Mouse (Mus musculus) liver, embryonic 13.5 days (tissue): ENCODE measurements around the gene H60b. TPM values are rescaled to one million over a fixed set of nuclear protein-coding genes. Genes with fewer than 3 reads are reported as not detected.
"Not testable (repeated sequence)": the region's sequence is repeated elsewhere in the genome, so short reads cannot be mapped to it uniquely, and the experiment has no call there.

Experiments
- ATAC-seq: fragments of 200-750 bp; cut with Nextera tagmentation; 2 replicates; pipeline ENCODE4 v1.8.0; 2017; ENCODE audit warnings: low read depth, mild to moderate bottlenecking, moderate number of reproducible peaks, moderate library complexity
- DNase-seq: peaks from one replicate; pipeline ENCODE4 v3.0.0; 2022
- H3K27ac ChIP-seq: fragments of 300-500 bp; sonication (generic); 2 replicates; pipeline ENCODE4 v1.5.1; 2015; ENCODE audit warnings: moderate library complexity, mild to moderate bottlenecking, inconsistent platforms
- H3K27me3 ChIP-seq: fragments of 300-500 bp; sonication (generic); 2 replicates; pipeline ENCODE4 v1.6.1; 2015; ENCODE audit warnings: mild to moderate bottlenecking, inconsistent platforms
- H3K36me3 ChIP-seq: fragments of 300-500 bp; sonication (generic); 2 replicates; pipeline ENCODE4 v1.6.1; 2015; ENCODE audit warnings: mild to moderate bottlenecking, inconsistent platforms
- H3K4me1 ChIP-seq: fragments of 300-500 bp; sonication (generic); replicated peaks from 2 replicates; pipeline ENCODE4 v1.6.1; 2015; ENCODE audit warnings: inconsistent platforms
- H3K4me2 ChIP-seq: fragments of 300-500 bp; sonication (generic); 2 replicates; pipeline ENCODE4 v1.6.1; 2015; ENCODE audit warnings: inconsistent platforms, mild to moderate bottlenecking, moderate library complexity
- H3K4me3 ChIP-seq: fragments of 300-500 bp; sonication (generic); replicated peaks from 2 replicates; pipeline ENCODE4 v1.5.1; 2015; ENCODE audit warnings: mild to moderate bottlenecking, inconsistent platforms
- H3K9ac ChIP-seq: fragments of 300-500 bp; sonication (generic); 2 replicates; pipeline ENCODE4 v1.6.1; 2015; ENCODE audit warnings: mild to moderate bottlenecking, inconsistent platforms
- H3K9me3 ChIP-seq: fragments of 300-500 bp; sonication (generic); replicated peaks from 2 replicates; pipeline ENCODE4 v1.6.1; 2016; ENCODE audit warnings: inconsistent platforms
- WGBS: fragments of 180-500 bp; shearing (Covaris S2); methylation state at CpG from one replicate; pipeline ENCODE4 v1.1.7; 2015; ENCODE audit not compliant: insufficient replicate concordance; 5-methylcytosine and 5-hydroxymethylcytosine counted together
- polyA plus RNA-seq: library from polyadenylated mRNA; unstranded; fragments of >200 nt; fragmentation: Nextera tagmentation; extraction: Ambion mirVana; gene quantifications from 2 replicates; pipeline ENCODE4 v1.2.1, GENCODE M21; 2015

Gene H60b
- polyA plus RNA-seq, 1 experiment from 2014 or later = 0.12 TPM

- not testable (repeated sequence) for H3K36me3 ChIP-seq, DNase-seq, H3K4me3 ChIP-seq, H3K27ac ChIP-seq, H3K4me1 ChIP-seq, H3K4me2 ChIP-seq, H3K9ac ChIP-seq, H3K9me3 ChIP-seq, ATAC-seq
- H3K27me3 ChIP-seq = peaks cover 87% of the 10 kb centered on the region
- WGBS = 5% methylated on average over 11 of the region's 11 CpGs
These were observed 6.3 kb upstream of the H60b start for GRCm38 (mm10) chr10:22151863-22152640.

- WGBS = 11% methylated on average over 7 of the region's 7 CpGs
- peaks cover 95% of the 10 kb centered on the region for H3K27me3 ChIP-seq
- not testable (repeated sequence) for ATAC-seq
These were observed 5.2 kb upstream of the H60b start for GRCm38 (mm10) chr10:22153147-22153690.

GRCm38 (mm10) chr10:22154127-22154526 is 4.3 kb upstream of the H60b start:
- under 1% methylated on average over 38 of the region's 38 CpGs for WGBS
- not testable (repeated sequence) for DNase-seq, ATAC-seq, H3K36me3 ChIP-seq, H3K4me1 ChIP-seq, H3K27ac ChIP-seq, H3K9me3 ChIP-seq, H3K9ac ChIP-seq
- H3K4me2 ChIP-seq = 0 out of 2 replicates have a peak overlapping the region, but pooled peaks have one; percentile 29
- H3K4me3 ChIP-seq = peak overlapping the region; percentile 18; the same call in 1 of the 2 replicates
- H3K27me3 ChIP-seq = peaks cover 95% of the 10 kb centered on the region

More at GRCm38 (mm10) chr10:22153147-22153690, 5.2 kb upstream of the H60b start:
- not testable (repeated sequence) for H3K4me1 ChIP-seq, DNase-seq, H3K4me3 ChIP-seq, H3K4me2 ChIP-seq, H3K27ac ChIP-seq, H3K9me3 ChIP-seq, H3K9ac ChIP-seq, H3K36me3 ChIP-seq

- Histone ChIP-seq H3K36me3 (no peaks in the 10 kb centered on the region), H3K4me3 (no peak overlapping the region), H3K27ac (no peak overlapping the region), H3K9ac (no peak overlapping the region), H3K4me1 (peaks cover 2% of the 10 kb centered on the region; the same call in 1 of the 2 replicates), H3K4me2 (no peak overlapping the region), H3K27me3 (peaks cover 95% of the 10 kb centered on the region), H3K9me3 (no peaks in the 10 kb centered on the region)
- ATAC-seq = no peak
- WGBS = 20% methylated on average over 3 of the region's 3 CpGs
- no peak for DNase-seq
These were observed 3.3 kb upstream of the H60b start for GRCm38 (mm10) chr10:22154871-22155799.

GRCm38 (mm10) chr10:22159131-22159561 is 760 bp downstream of the H60b start:
- no peak overlapping the region for H3K4me3 ChIP-seq
- no peak overlapping the region for H3K9ac ChIP-seq
- peak overlapping the region; percentile 6; the same call in 1 of the 2 replicates for H3K4me2 ChIP-seq
- H3K9me3 ChIP-seq = no peaks in the 10 kb centered on the region
- no peak overlapping the region for H3K27ac ChIP-seq
- ATAC-seq = no peak
- H3K4me1 ChIP-seq = no peaks in the 10 kb centered on the region
- DNase-seq = no peak
- peaks cover 73% of the 10 kb centered on the region for H3K27me3 ChIP-seq
- H3K36me3 ChIP-seq = no peaks in the 10 kb centered on the region
- under 1% methylated on average over 24 of the region's 24 CpGs for WGBS

- Histone ChIP-seq H3K4me3 (no peak overlapping the region), H3K27ac (no peak overlapping the region), H3K9me3 (no peaks in the 10 kb centered on the region), H3K27me3 (peaks cover 67% of the 10 kb centered on the region), H3K9ac (no peak overlapping the region), H3K36me3 (no peaks in the 10 kb centered on the region), H3K4me2 (no peak overlapping the region), H3K4me1 (no peaks in the 10 kb centered on the region)
- 4% methylated on average over 23 of the region's 23 CpGs for WGBS
- ATAC-seq = no peak
- no peak for DNase-seq
These were observed 1.3 kb downstream of the H60b start for GRCm38 (mm10) chr10:22159581-22160140.

- ATAC-seq, H3K9me3 ChIP-seq, H3K4me2 ChIP-seq, DNase-seq, H3K4me1 ChIP-seq, H3K9ac ChIP-seq, H3K27ac ChIP-seq, H3K36me3 ChIP-seq, H3K4me3 ChIP-seq: not testable (repeated sequence)
- 15% methylated on average over 9 of the region's 9 CpGs for WGBS
- H3K27me3 ChIP-seq = peaks cover 33% of the 10 kb centered on the region
These were observed 4.9 kb downstream of the H60b start for GRCm38 (mm10) chr10:22163279-22163678.

GRCm38 (mm10) chr10:22163705-22164583 is 5.6 kb downstream of the H60b start:
- not testable (repeated sequence) for H3K4me2 ChIP-seq, H3K4me3 ChIP-seq, H3K4me1 ChIP-seq, ATAC-seq, H3K36me3 ChIP-seq, H3K9ac ChIP-seq, H3K9me3 ChIP-seq, H3K27ac ChIP-seq
- peaks cover 26% of the 10 kb centered on the region for H3K27me3 ChIP-seq
- WGBS = 26% methylated on average over 16 of the region's 16 CpGs
- peak; percentile 33 for DNase-seq

- not testable (repeated sequence) for H3K4me1 ChIP-seq, H3K36me3 ChIP-seq, ATAC-seq, H3K4me3 ChIP-seq, H3K9ac ChIP-seq, H3K27ac ChIP-seq, DNase-seq, H3K4me2 ChIP-seq, H3K9me3 ChIP-seq
- H3K27me3 ChIP-seq = peaks cover 14% of the 10 kb centered on the region
- whole genome bisulfite sequencing = 24% methylated on average over 5 of the region's 5 CpGs
These were observed 7.1 kb downstream of the H60b start for GRCm38 (mm10) chr10:22165328-22166003.

- H3K27ac ChIP-seq, ATAC-seq, H3K4me2 ChIP-seq, H3K4me3 ChIP-seq, H3K36me3 ChIP-seq, H3K9me3 ChIP-seq, DNase-seq, H3K4me1 ChIP-seq, H3K9ac ChIP-seq, H3K27me3 ChIP-seq: not testable (repeated sequence)
- 31% methylated on average over 2 of the region's 2 CpGs for WGBS
These were observed 7.6 kb downstream of the H60b start for GRCm38 (mm10) chr10:22166025-22166424.
